Comparison of ENCODE assay signal across 11 mouse cellular contexts in the genomic region with DNA sequence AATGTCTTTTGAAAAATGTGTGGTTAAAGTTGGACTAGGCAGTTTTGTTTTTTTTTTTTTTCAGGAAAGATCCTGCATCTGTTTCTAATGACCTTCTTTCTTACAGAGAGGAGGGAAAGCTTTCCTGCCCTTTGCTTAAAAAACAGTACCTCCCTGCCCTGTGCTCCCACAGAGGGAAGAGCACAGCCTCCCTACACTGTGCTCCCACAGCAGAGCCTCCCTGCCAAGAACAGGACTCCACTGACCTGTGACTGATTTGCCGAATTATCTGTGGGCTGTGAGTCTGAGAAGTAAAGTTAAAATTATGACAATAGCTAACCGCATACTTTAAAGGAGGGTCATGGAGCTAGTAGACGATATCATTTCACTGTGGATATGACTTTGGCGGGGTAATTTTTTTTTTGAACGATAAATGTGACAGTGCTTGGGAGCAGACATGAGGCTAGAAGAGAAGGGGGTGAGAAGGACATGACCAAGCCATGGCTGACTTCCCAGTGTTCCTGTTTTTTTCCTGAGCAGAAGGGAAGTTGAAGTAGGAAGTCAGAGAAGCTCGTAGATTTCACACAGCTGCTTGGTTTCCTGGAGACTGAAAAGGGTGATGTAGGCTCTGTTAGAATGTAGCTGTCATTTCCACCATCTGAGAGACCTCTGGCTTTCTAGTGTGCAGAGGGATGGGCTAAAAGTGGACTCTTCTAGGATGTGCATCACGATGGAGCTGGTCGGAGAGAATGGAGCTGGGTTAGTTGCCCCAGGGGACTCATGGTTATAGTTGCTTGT.
DNase-seq lines count a peak whose midpoint lies in the region; ATAC-seq lines count a peak whose summit lies in the region.
"Had no signal": no experiment of that assay in that cellular context is flagged by ENCODE, and none has a peak within 500 bp of the region (broad histone marks: within the 10 kb centered on the region; RNA-seq: fewer than 3 reads in every experiment).

No protein-coding gene starts in this region.

- H3K9ac ChIP-seq in intestine, embryonic 14.5 days (ENCODE audit: low read length) = no peak overlapping the region
- H3K9ac ChIP-seq: hindbrain, embryonic 15.5 days had no signal

- no peak overlapping the region for H3K27ac ChIP-seq in heart, embryonic 10.5 days
- peak overlapping the region; percentile 51 for H3K27ac ChIP-seq in intestine, embryonic 14.5 days (ENCODE audit: low read depth)
- H3K27ac ChIP-seq: hindbrain, embryonic 15.5 days had no signal

- peak; percentile 10 to 19 for DNase-seq in heart, adult 9 months (ENCODE audit: low spot score in 2 of 2)
- no peak for DNase-seq in heart, embryonic 10.5 days (ENCODE audit: low spot score)
- DNase-seq in brain, adult 2 months (ENCODE audit: low read depth, low spot score) = peak; percentile 44
- DNase-seq in intestine, embryonic 14.5 days (ENCODE audit: low spot score) = peak; percentile 55
- peak; percentile 40 to 58 for DNase-seq in kidney, postnatal 4 days
- DNase-seq in urinary bladder, postnatal 4 days (ENCODE audit: low spot score in 2 of 2) = no peak
- DNase-seq in left cerebral cortex, adult 8-10 months (ENCODE audit: low spot score in 2 of 2) = no peak
- DNase-seq in adrenal gland, adult 18-20 months (ENCODE audit: low spot score in 2 of 2) = no peak
- DNase-seq: cerebellum, postnatal 14 days; gastrocnemius, postnatal 10 days had no signal

- no peaks in the 10 kb centered on the region for H3K27me3 ChIP-seq in heart, embryonic 10.5 days (ENCODE audit: insufficient read depth, poor library complexity, severe bottlenecking)
- no peaks in the 10 kb centered on the region for H3K27me3 ChIP-seq in intestine, embryonic 14.5 days (replicated peaks; ENCODE audit: control insufficient read depth, insufficient read depth, low read length)
- H3K27me3 ChIP-seq: hindbrain, embryonic 15.5 days had no signal

- ATAC-seq in intestine, embryonic 14.5 days (replicated peaks; ENCODE audit: low FRiP score, low TSS enrichment, low read depth) = no peak

- H3K4me2 ChIP-seq in intestine, embryonic 14.5 days (ENCODE audit: low read length) = peak overlapping the region; percentile 11; the same call in 1 of the 2 replicates
- H3K4me2 ChIP-seq: hindbrain, embryonic 15.5 days had no signal

- WGBS in heart, embryonic 10.5 days = 79% methylated on average over 8 of the region's 8 CpGs
- 50% methylated on average over 8 of the region's 8 CpGs for WGBS in intestine, embryonic 14.5 days

- no peaks in the 10 kb centered on the region for H3K36me3 ChIP-seq in heart, embryonic 10.5 days
- H3K36me3 ChIP-seq in intestine, embryonic 14.5 days (ENCODE audit: control insufficient read depth, insufficient read depth, low read length) = no peaks in the 10 kb centered on the region
- H3K36me3 ChIP-seq: hindbrain, embryonic 15.5 days had no signal

- no peaks in the 10 kb centered on the region for H3K9me3 ChIP-seq in heart, embryonic 10.5 days
- no peaks in the 10 kb centered on the region for H3K9me3 ChIP-seq in intestine, embryonic 14.5 days (ENCODE audit: control insufficient read depth, low read length)
- H3K9me3 ChIP-seq: hindbrain, embryonic 15.5 days had no signal

- H3K4me1 ChIP-seq in heart, embryonic 10.5 days = no peaks in the 10 kb centered on the region
- H3K4me1 ChIP-seq in intestine, embryonic 14.5 days (replicated peaks; ENCODE audit: control insufficient read depth, insufficient read depth, low read length) = peaks cover 6% of the 10 kb centered on the region; the same call in 1 of the 2 replicates
- H3K4me1 ChIP-seq: hindbrain, embryonic 15.5 days had no signal

- H3K4me3 ChIP-seq in heart, embryonic 10.5 days = no peak overlapping the region
- H3K4me3 ChIP-seq in intestine, embryonic 14.5 days (ENCODE audit: low read depth, low read length) = no peak overlapping the region
- H3K4me3 ChIP-seq: hindbrain, embryonic 15.5 days had no signal

Comparison
In these comparisons a context has a peak if more than half of its experiments do, and no peak if none do; other contexts are left out.
1. DNase-seq: peak in heart, adult 9 months (2 of 2), brain, adult 2 months (single experiment), intestine, embryonic 14.5 days (single experiment) and kidney, postnatal 4 days (2 of 2); none in heart, embryonic 10.5 days (single experiment), urinary bladder, postnatal 4 days (0 of 2), left cerebral cortex, adult 8-10 months (0 of 2) and adrenal gland, adult 18-20 months (0 of 2).